In the genomic region with DNA sequence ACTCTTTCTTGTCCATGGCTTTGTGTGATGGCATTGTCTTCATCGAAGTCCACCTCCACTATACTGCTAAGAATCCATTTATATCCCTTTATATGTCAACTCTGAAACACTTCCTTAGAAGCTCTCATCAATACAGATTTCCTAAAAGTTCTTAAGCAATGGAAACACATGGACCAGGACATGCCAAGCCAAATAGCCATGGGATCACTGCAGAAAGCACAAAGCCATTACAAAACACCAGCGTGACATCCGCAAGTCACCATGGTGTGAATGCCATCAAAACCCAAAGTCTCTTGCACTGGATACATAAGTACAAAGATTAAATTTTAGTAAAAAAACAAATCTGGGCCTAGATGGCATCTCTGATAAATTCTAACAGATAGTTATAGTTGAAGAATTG, we compare ENCODE assay signal across 44 mouse cellular contexts. TPM values are rescaled to one million over a fixed set of nuclear protein-coding genes. Genes with fewer than 3 reads are reported as not detected.
"Had no signal": no experiment of that assay in that cellular context is flagged by ENCODE, and none has a peak within 500 bp of the region (broad histone marks: within the 10 kb centered on the region; RNA-seq: fewer than 3 reads in every experiment).

No protein-coding gene starts in this region.

- ATAC-seq: hindbrain, embryonic 16.5 days; hindbrain, postnatal 0 days; inflammation-experienced regulatory T-cells, adult 6 months; intestine, embryonic 15.5 days; intestine, embryonic 16.5 days; intestine, postnatal 0 days had no signal

- H3K36me3 ChIP-seq: heart, embryonic 10.5 days; heart, embryonic 12.5 days; heart, embryonic 13.5 days; heart, embryonic 15.5 days; hindbrain, embryonic 10.5 days; hindbrain, embryonic 12.5 days; hindbrain, embryonic 13.5 days; hindbrain, embryonic 15.5 days; intestine, embryonic 15.5 days; kidney, embryonic 15.5 days had no signal

- H3K4me1 ChIP-seq: heart, embryonic 12.5 days; heart, embryonic 13.5 days; heart, embryonic 15.5 days; hindbrain, embryonic 13.5 days; hindbrain, embryonic 15.5 days; intestine, embryonic 15.5 days had no signal

- H3K4me3 ChIP-seq: heart, embryonic 10.5 days; heart, embryonic 12.5 days; heart, embryonic 13.5 days; heart, embryonic 15.5 days; hindbrain, embryonic 10.5 days; hindbrain, embryonic 12.5 days; hindbrain, embryonic 13.5 days; hindbrain, embryonic 15.5 days; intestine, embryonic 15.5 days; kidney, embryonic 15.5 days; layer of hippocampus, adult 2 months had no signal

- H3K9me3 ChIP-seq: heart, embryonic 10.5 days; heart, embryonic 12.5 days; heart, embryonic 13.5 days; heart, embryonic 15.5 days; hindbrain, embryonic 10.5 days; hindbrain, embryonic 12.5 days; hindbrain, embryonic 13.5 days; hindbrain, embryonic 15.5 days; intestine, embryonic 15.5 days; kidney, embryonic 15.5 days had no signal

- H3K9ac ChIP-seq: heart, embryonic 12.5 days; heart, embryonic 13.5 days; heart, embryonic 15.5 days; hindbrain, embryonic 12.5 days; hindbrain, embryonic 13.5 days; hindbrain, embryonic 14.5 days; hindbrain, embryonic 15.5 days; intestine, embryonic 15.5 days; kidney, embryonic 15.5 days had no signal

- DNase-seq: heart, postnatal 10 days; heart, postnatal 14 days; heart, postnatal 36 days; heart, postnatal 4 days; kidney, adult 11 months; kidney, adult 18-20 months; kidney, adult 9 months; kidney, postnatal 10 days; kidney, postnatal 14 days; kidney, postnatal 36 days; kidney, postnatal 4 days; layer of hippocampus, adult 9-11 months; layer of hippocampus, postnatal 36 days had no signal

- H3K27me3 ChIP-seq: heart, embryonic 12.5 days; heart, embryonic 13.5 days; heart, embryonic 15.5 days; hindbrain, embryonic 12.5 days; hindbrain, embryonic 13.5 days; hindbrain, embryonic 15.5 days; intestine, embryonic 15.5 days; kidney, embryonic 15.5 days had no signal

- H3K4me2 ChIP-seq: heart, embryonic 11.5 days; heart, embryonic 12.5 days; heart, embryonic 13.5 days; heart, embryonic 15.5 days; hindbrain, embryonic 12.5 days; hindbrain, embryonic 13.5 days; hindbrain, embryonic 14.5 days; hindbrain, embryonic 15.5 days; intestine, embryonic 15.5 days; kidney, embryonic 15.5 days had no signal

- H3K27ac ChIP-seq: heart, embryonic 10.5 days; heart, embryonic 13.5 days; heart, embryonic 15.5 days; hindbrain, embryonic 10.5 days; hindbrain, embryonic 12.5 days; hindbrain, embryonic 13.5 days; hindbrain, embryonic 14.5 days; hindbrain, embryonic 15.5 days; hindbrain, postnatal 0 days; intestine, embryonic 15.5 days; kidney, embryonic 15.5 days; kidney, postnatal 0 days; layer of hippocampus, adult 2 months had no signal

RNA-seq across cellular contexts. Expression of a gene that starts 15.3 kb away (rescaled TPM):
- total RNA-seq: heart, postnatal 10 days; heart, postnatal 14 days; heart, postnatal 25 days; heart, postnatal 36 days; heart, postnatal 4 days; hematopoietic stem cell, adult 5-6 weeks had no signal
- polyA plus RNA-seq: heart, postnatal 0 days; inflammation-experienced regulatory T-cells, adult 6 months had no signal

RNA-seq across cellular contexts. Expression of a gene that starts 15.5 kb away (rescaled TPM):
- total RNA-seq: heart, postnatal 10 days; heart, postnatal 14 days; heart, postnatal 25 days; heart, postnatal 36 days; heart, postnatal 4 days; hematopoietic stem cell, adult 5-6 weeks; hindbrain, postnatal 0 days had no signal
- polyA plus RNA-seq: heart, embryonic 14.5 days; heart, embryonic 15.5 days; heart, postnatal 0 days; hindbrain, embryonic 11.5 days; hindbrain, embryonic 12.5 days; hindbrain, embryonic 14.5 days; inflammation-experienced regulatory T-cells, adult 6 months had no signal

RNA-seq across cellular contexts. Expression of a gene that starts 51.8 kb away (rescaled TPM):
- total RNA-seq: heart, postnatal 10 days; heart, postnatal 14 days; heart, postnatal 25 days; heart, postnatal 36 days; hematopoietic stem cell, adult 5-6 weeks; layer of hippocampus, adult 18-20 months; layer of hippocampus, adult 2 months; layer of hippocampus, adult 8-10 months; layer of hippocampus, postnatal 10 days; layer of hippocampus, postnatal 25 days; layer of hippocampus, postnatal 36 days; left cerebral cortex, adult 18-20 months had no signal
- polyA plus RNA-seq: heart, embryonic 14.5 days; heart, embryonic 16.5 days; intestine, embryonic 14.5 days had no signal
